Mouse (Mus musculus): ENCODE measurements around the gene Klc4.

GRCm38 (mm10) chr17:46644152-46644805, 1.5 kb downstream of the Klc4 start:
- TF ChIP-seq CTCF (IDR thresholded peaks at IDR 0.05; ENCODE audit: low read depth, low read length) (no peak), POLR2A (IDR thresholded peaks at IDR 0.05; ENCODE audit: insufficient read depth, low read length) (no peak)
